Mouse (Mus musculus) liver, embryonic 12.5 days (tissue): ENCODE measurements around the gene Mia2. TPM values are rescaled to one million over a fixed set of nuclear protein-coding genes. Genes with fewer than 3 reads are reported as not detected.
"Not testable (repeated sequence)": the region's sequence is repeated elsewhere in the genome, so short reads cannot be mapped to it uniquely, and the experiment has no call there.

Source experiments
- ATAC-seq: fragments of 200-750 bp; cut with Nextera tagmentation; 2 replicates; pipeline ENCODE4 v1.8.0; 2017; ENCODE audit warnings: moderate number of reproducible peaks, mild to moderate bottlenecking, moderate library complexity
- H3K27ac ChIP-seq: fragments of 300-500 bp; sonication (generic); 2 replicates; pipeline ENCODE4 v1.5.1; 2016; ENCODE audit warnings: mild to moderate bottlenecking
- H3K27me3 ChIP-seq: fragments of 300-500 bp; sonication (generic); replicated peaks from 2 replicates; pipeline ENCODE4 v1.6.1; 2016; ENCODE audit warnings: mild to moderate bottlenecking, moderate library complexity
- H3K36me3 ChIP-seq: fragments of 300-500 bp; sonication (generic); 2 replicates; pipeline ENCODE4 v1.6.1; 2016; ENCODE audit warnings: mild to moderate bottlenecking, moderate library complexity
- H3K4me1 ChIP-seq: fragments of 300-500 bp; sonication (generic); 2 replicates; pipeline ENCODE4 v1.6.1; 2016
- H3K4me2 ChIP-seq: fragments of 300-500 bp; sonication (generic); 2 replicates; pipeline ENCODE4 v1.6.1; 2016; ENCODE audit warnings: mild to moderate bottlenecking, moderate library complexity
- H3K4me3 ChIP-seq: fragments of 300-500 bp; sonication (generic); 2 replicates; pipeline ENCODE4 v1.5.1; 2016; ENCODE audit warnings: mild to moderate bottlenecking, moderate library complexity
- H3K9ac ChIP-seq: fragments of 300-500 bp; sonication (generic); 2 replicates; pipeline ENCODE4 v1.6.1; 2016; ENCODE audit warnings: mild to moderate bottlenecking, moderate library complexity
- H3K9me3 ChIP-seq: fragments of 300-500 bp; sonication (generic); replicated peaks from 2 replicates; pipeline ENCODE4 v1.6.1; 2016; ENCODE audit warnings: mild to moderate bottlenecking, moderate library complexity
- WGBS: fragments of 180-500 bp; shearing (Covaris S2); methylation state at CpG from one replicate; pipeline ENCODE4 v1.1.7; 2016; ENCODE audit not compliant: insufficient replicate concordance; 5-methylcytosine and 5-hydroxymethylcytosine counted together
- polyA plus RNA-seq: library from polyadenylated mRNA; unstranded; fragments of >200 nt; fragmentation: Nextera tagmentation; extraction: Ambion mirVana; gene quantifications from 2 replicates; pipeline ENCODE4 v1.2.1, GENCODE M21; 2016

Gene Mia2
- 52.6 and 59.3 TPM in 2 replicates for polyA plus RNA-seq

DNA sequence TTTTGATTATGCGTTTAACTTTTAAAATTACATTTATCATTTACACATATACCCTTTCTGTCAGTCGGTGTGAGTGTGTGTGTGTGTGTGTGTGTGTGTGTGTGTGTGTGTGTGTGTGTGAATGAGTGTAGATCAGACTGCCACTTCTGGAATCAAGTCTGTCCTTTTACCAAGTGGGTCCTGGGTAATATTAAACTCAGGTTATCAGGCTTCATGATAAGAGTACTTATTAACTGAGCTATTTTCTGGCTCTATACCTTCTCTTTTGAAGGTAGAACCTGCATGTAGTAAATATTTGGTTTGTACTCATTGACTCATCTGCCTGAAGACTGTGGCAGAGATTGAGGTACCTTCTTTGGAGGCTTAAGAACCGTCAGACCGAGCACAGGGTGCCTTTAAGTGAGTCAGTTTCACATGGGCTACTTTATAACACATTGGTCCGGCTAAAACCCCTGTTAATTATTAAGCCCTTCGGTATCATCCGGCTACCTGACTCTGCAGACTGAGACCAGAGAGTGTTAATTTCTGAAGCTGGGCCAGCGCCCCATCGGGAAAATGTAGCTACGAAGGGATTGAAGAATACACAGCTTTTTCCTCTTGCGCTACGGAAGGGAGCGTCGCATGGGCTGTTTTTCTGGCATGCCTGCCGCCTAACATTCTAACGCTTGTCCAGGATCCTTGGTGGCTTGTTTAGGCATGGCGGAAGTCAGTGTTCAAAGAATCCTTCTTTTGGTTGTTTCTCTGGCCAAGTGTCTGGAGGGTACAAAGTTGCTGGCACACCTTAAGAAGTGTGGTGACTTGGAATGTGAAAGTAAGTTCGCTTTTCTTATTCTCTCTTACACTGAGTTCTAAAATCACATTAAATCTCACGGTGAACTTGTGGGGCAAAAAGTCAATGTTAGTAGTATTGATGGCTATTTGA, at the start of gene Mia2:
Gene Mia2, plus strand, starts transcription at position 696 of the 922 bp plus-strand sequence.
- Histone ChIP-seq H3K9ac (no peak within 1 kb of the TSS), H3K27me3 (no peaks in the 10 kb centered on the region), H3K27ac (0 out of 2 replicates have a peak within 1 kb of the TSS, but pooled peaks have one; percentile 20), H3K4me1 (no peaks in the 10 kb centered on the region), H3K4me3 (peak within 1 kb of the TSS; percentile 39), H3K9me3 (no peaks in the 10 kb centered on the region), H3K36me3 (no peaks in the 10 kb centered on the region), H3K4me2 (no peak within 1 kb of the TSS)
- 0 out of 2 replicates have a peak, but pooled peaks have one; percentile 27 for ATAC-seq
- WGBS, result 73% methylated on average over 19 of the region's 19 CpGs

DNA sequence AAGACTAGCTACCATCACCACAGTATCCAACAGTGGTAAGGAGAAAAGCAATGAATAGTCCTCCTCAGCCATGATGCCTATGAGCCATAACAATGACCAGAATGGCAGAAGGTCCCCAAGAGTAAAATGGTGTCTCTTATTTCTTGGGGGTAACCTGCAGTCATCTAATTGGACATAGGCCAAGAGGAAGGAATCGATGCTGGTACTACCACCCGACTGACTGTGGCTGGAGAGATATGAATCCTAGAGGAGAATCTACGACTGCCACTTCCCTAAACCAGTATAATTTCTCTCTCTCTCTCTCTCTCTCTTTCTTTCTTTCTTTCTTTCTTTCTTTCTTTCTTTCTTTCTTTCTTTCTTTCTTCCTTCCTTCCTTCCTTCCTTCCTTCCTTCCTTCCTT, 43.1 kb upstream of the Mia2 start:
- peaks cover 55% of the 10 kb centered on the region for H3K4me1 ChIP-seq
- H3K9me3 ChIP-seq, result no peaks in the 10 kb centered on the region
- no peak overlapping the region for H3K4me3 ChIP-seq
- no peak overlapping the region for H3K4me2 ChIP-seq
- no peak overlapping the region for H3K9ac ChIP-seq
- H3K36me3 ChIP-seq, result peaks cover 78% of the 10 kb centered on the region
- 52% methylated on average over 3 of the region's 3 CpGs for WGBS
- H3K27ac ChIP-seq, result no peak overlapping the region
- H3K27me3 ChIP-seq, result no peaks in the 10 kb centered on the region
- ATAC-seq, result no peak

DNA sequence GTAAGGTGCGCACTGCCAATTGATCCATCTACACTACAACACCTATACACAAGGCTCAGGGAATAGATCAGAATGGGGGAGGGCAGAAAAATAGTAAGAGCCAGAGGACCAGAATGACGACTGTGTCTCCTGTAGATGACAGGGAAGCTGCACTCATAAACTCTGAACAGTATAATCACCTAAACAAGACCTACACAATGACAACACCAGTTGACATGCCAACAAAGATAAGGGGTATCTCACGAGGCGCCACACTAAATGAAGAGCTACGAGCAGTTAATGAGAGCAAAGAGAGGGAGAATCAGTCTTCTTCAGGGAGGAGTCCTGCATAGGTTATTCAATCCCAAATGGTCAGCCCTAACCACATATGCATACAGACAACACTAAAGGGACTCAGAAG, 42.4 kb upstream of the Mia2 start:
- peak; percentile 83 for ATAC-seq
- Histone ChIP-seq H3K4me1 (peaks cover 59% of the 10 kb centered on the region), H3K4me3 (no peak overlapping the region), H3K27me3 (no peaks in the 10 kb centered on the region), H3K9me3 (no peaks in the 10 kb centered on the region), H3K27ac (peak overlapping the region; percentile 34; the same call in 1 of the 2 replicates), H3K9ac (no peak overlapping the region), H3K4me2 (peak overlapping the region; percentile 20), H3K36me3 (peaks cover 78% of the 10 kb centered on the region)
- WGBS, result 38% methylated on average over 5 of the region's 5 CpGs

DNA sequence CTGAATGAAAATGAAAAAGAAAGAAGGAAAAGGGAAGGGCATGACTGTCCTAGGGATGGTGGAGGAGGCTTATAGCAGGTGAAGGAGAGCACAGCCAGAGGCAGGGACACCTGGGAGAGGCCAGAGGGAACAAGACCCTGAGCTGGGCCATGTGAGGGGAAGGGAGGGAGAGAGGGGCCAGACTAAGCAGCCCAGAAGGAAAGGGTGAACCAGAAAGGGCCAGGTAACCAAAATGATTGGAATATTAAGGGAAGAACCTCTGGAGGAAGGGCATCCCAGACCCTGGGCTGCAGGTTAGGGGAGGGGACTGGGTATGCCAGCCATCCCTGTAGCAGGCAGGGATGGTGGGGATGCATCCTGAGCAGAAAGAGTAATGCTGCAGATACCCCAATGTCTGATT, 41.6 kb upstream of the Mia2 start:
- no peak overlapping the region for H3K27ac ChIP-seq

DNA sequence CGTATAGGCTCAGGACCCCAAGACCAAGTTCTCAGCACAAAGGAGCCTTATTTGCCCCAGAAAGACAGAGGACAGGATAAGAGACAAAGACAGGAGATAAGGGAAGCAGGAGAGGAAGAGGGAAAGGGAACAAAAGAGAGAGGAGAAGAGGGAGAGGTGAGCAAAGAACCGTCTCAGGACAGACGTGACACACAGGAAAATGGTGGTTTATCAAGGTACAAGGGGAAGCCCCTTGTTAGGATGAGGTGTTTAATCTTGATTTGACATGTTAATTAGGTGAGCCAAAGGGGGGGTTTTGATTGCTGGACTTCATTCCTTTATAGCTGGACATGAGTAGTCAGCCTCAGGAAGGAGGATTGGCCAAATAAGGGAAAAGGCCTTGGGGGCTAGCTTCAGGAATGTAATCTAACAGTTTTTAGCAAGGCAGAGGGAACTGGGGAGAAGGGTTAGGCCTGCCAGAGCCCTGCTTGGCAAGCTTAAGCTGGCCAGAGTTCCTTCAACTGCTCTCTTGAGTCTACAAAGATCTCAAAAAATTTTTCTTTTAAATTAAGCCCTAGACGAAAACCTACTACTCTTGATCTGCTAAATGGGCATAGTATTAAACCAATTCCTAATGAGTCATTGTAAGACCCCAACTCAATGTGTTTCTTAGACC, 40.3 kb upstream of the Mia2 start:
- WGBS, result 53% methylated on average over 4 of the region's 4 CpGs
- Histone ChIP-seq H3K27ac (no peak overlapping the region), H3K9me3 (no peaks in the 10 kb centered on the region), H3K4me1 (peaks cover 80% of the 10 kb centered on the region), H3K9ac (no peak overlapping the region), H3K27me3 (no peaks in the 10 kb centered on the region), H3K36me3 (peaks cover 73% of the 10 kb centered on the region), H3K4me3 (no peak overlapping the region), H3K4me2 (no peak overlapping the region)
- no peak for ATAC-seq

More for the DNA sequence above, 41.6 kb upstream of the Mia2 start:
- Histone ChIP-seq H3K36me3 (peaks cover 78% of the 10 kb centered on the region), H3K9me3 (no peaks in the 10 kb centered on the region), H3K4me2 (peak overlapping the region; percentile 20; the same call in 1 of the 2 replicates), H3K4me1 (peaks cover 67% of the 10 kb centered on the region), H3K9ac (no peak overlapping the region), H3K27me3 (no peaks in the 10 kb centered on the region), H3K4me3 (no peak overlapping the region)
- no peak for ATAC-seq

DNA sequence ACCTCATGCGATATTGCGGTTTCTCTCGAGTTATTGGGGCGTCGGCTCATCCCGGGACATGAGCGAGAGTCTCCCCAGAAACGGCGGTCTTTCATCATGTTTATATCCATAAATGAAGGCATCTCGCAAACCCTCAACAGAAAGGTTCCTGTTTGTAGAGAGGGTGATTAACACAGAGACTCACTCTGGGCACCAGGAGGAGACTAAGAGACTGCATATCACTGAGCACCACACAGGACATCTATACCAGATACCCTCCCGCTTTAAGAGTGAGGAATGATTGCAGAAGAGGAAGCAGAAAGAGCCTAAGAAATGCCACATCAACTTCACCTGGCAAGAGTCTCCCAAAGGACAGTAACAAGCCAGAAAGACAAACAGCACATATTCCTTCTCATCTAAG, 39.4 kb upstream of the Mia2 start:
- Histone ChIP-seq H3K27me3 (no peaks in the 10 kb centered on the region), H3K36me3 (peaks cover 71% of the 10 kb centered on the region), H3K9me3 (no peaks in the 10 kb centered on the region), H3K4me3 (no peak overlapping the region), H3K4me2 (no peak overlapping the region), H3K4me1 (peaks cover 83% of the 10 kb centered on the region), H3K9ac (no peak overlapping the region), H3K27ac (no peak overlapping the region)
- 89% methylated on average over 11 of the region's 11 CpGs for WGBS
- no peak for ATAC-seq

DNA sequence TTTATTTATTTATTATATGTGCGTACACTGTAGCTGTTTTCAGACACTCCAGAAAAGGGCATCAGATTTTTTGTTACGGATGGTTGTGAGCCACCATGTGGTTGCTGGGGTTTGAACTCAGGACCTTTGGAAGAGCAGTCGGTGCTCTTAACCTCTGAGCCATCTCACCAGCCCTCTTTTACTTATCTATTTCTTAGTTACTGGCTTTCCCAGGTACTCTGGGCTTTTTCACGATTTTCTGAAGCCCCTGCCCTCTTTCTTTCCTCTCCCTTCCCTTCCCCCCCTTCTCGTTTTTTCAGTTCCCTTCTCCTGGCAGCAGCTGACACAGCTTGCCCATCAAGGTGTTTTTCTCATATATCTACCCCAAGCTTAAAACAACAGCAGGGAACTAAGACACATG, 37.4 kb upstream of the Mia2 start:
- H3K4me1 ChIP-seq, result peaks cover 69% of the 10 kb centered on the region
- not testable (repeated sequence) for H3K27me3 ChIP-seq, H3K9ac ChIP-seq, H3K9me3 ChIP-seq, H3K4me3 ChIP-seq, ATAC-seq, H3K27ac ChIP-seq, H3K4me2 ChIP-seq
- peaks cover 60% of the 10 kb centered on the region for H3K36me3 ChIP-seq
- 77% methylated on average over 5 of the region's 5 CpGs for WGBS

DNA sequence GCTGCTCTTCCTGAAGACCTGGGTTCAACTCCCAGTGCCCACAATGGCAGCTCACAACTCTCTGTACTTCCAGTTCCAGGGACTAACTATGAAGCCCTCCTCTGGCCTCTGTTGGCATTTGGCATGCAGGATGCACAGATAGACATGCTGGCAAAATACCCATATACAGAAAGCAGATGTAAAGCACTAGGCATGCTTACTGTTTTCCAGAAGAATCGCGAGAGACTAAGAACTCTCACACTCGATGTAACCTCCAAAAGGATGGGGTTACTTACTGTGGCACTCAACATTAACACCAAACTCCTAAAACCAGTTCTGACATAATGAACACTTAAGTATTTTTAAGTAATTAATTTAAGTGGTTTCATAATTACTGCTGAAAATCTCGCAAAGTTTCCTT, 35.3 kb upstream of the Mia2 start:
- WGBS, result 52% methylated on average over 4 of the region's 4 CpGs
- no peak for ATAC-seq
- H3K27ac ChIP-seq, result peak overlapping the region; percentile 92

DNA sequence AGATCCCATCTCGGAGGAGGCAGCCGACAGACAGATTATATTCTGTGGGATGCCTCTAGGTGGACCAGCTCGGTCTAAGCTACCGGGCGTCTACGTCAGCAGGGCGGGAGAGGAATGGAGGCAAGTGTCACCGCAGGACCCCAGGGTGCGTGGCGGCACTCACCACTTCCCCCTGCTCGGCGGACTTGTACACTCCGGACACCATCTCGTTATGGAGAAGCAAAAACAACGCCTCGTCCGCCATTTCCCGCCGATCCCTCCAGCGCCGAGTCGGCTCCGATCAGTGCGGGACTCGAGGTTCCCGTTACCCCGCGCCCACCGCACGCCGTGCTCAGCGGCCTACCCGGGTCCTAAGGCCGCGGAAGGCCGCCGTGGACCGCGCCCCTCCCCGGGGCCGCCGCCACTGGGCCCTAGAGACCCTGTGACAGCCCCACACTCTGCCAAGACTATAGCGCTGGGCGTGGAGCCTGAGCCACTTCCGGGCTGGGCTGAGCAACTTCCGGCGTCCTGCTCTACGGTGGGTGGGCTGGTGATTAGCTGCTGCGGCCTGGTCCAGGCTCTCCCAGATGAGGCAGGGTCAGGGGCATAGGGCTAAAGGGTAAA, 34.5 kb upstream of the Mia2 start, which contains the start of gene Trappc6b:
Gene Trappc6b, minus strand, starts transcription at position 480 of the 603 bp plus-strand sequence.
- Histone ChIP-seq H3K36me3 (peaks cover 36% of the 10 kb centered on the region), H3K27me3 (no peaks in the 10 kb centered on the region; the same call in 1 of the 2 replicates), H3K4me2 (peak within 1 kb of the TSS; percentile 74), H3K4me3 (peak within 1 kb of the TSS; percentile 87), H3K27ac (peak within 1 kb of the TSS; percentile 92), H3K9ac (peak within 1 kb of the TSS; percentile 99), H3K4me1 (peaks cover 48% of the 10 kb centered on the region), H3K9me3 (no peaks in the 10 kb centered on the region)
- peak; percentile 95 for ATAC-seq
- under 1% methylated on average over 49 of the region's 49 CpGs for WGBS

More for the DNA sequence above, 35.3 kb upstream of the Mia2 start:
- Histone ChIP-seq H3K4me3 (peak overlapping the region; percentile 87), H3K4me1 (peaks cover 48% of the 10 kb centered on the region), H3K36me3 (peaks cover 44% of the 10 kb centered on the region), H3K27me3 (no peaks in the 10 kb centered on the region; the same call in 1 of the 2 replicates), H3K9me3 (no peaks in the 10 kb centered on the region), H3K4me2 (peak overlapping the region; percentile 74), H3K9ac (peak overlapping the region; percentile 99)

DNA sequence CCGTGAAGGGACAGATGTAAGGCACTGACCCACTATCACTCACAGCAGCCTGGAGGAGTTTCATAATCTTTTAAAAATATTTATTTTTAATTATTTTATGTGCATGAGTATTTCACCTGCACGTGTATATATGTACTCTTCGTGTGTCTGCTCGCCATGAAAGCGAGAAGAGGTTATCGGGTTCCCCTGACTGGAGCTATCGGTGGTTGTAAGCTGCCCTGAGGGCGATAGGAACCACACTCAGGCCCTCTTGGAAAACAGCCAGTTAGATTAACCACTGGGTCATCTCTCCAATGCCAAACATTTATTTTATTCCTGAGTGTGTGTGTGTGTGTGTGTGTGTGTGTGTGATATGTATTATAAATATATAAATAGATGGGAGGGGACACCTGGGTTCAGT, 30.8 kb upstream of the Mia2 start:
- H3K4me3 ChIP-seq, result no peak overlapping the region
- no peaks in the 10 kb centered on the region for H3K9me3 ChIP-seq
- H3K27me3 ChIP-seq, result no peaks in the 10 kb centered on the region; the same call in 1 of the 2 replicates
- peaks cover 32% of the 10 kb centered on the region for H3K4me1 ChIP-seq
- H3K27ac ChIP-seq, result no peak overlapping the region
- H3K4me2 ChIP-seq, result no peak overlapping the region
- no peak overlapping the region for H3K9ac ChIP-seq
- H3K36me3 ChIP-seq, result peaks cover 19% of the 10 kb centered on the region
- no peak for ATAC-seq
- WGBS, result 76% methylated on average over 8 of the region's 8 CpGs

DNA sequence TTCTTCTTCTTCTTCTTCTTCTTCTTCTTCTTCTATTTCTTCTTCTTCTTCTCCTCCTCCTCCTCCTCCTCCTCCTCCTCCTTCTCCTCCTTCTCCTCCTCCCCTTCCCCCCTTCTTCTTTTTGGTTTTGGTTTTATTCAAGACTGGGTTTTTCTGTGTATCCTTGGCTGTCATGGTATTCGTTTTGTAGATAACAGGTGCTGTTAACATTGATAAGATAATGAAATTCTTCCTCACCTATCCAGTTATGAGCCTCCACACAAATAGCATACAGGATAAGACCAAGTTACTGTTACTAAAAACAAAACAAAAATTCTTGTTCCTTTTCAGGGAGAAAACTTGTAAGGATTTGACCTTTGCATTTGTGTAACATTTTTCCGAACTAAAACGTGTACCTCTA, 29.8 kb upstream of the Mia2 start:
- Histone ChIP-seq H3K27me3 (no peaks in the 10 kb centered on the region; the same call in 1 of the 2 replicates), H3K9me3 (no peaks in the 10 kb centered on the region), H3K4me2 (peak overlapping the region; percentile 86), H3K9ac (peak overlapping the region; percentile 71; the same call in 1 of the 2 replicates), H3K4me1 (peaks cover 25% of the 10 kb centered on the region), H3K27ac (peak overlapping the region; percentile 76), H3K4me3 (peak overlapping the region; percentile 96), H3K36me3 (peaks cover 28% of the 10 kb centered on the region)
- WGBS, result 44% methylated on average over 3 of the region's 3 CpGs
- no peak for ATAC-seq
